Comparison of ENCODE assay signal across 8 mouse cellular contexts in the genomic region with DNA sequence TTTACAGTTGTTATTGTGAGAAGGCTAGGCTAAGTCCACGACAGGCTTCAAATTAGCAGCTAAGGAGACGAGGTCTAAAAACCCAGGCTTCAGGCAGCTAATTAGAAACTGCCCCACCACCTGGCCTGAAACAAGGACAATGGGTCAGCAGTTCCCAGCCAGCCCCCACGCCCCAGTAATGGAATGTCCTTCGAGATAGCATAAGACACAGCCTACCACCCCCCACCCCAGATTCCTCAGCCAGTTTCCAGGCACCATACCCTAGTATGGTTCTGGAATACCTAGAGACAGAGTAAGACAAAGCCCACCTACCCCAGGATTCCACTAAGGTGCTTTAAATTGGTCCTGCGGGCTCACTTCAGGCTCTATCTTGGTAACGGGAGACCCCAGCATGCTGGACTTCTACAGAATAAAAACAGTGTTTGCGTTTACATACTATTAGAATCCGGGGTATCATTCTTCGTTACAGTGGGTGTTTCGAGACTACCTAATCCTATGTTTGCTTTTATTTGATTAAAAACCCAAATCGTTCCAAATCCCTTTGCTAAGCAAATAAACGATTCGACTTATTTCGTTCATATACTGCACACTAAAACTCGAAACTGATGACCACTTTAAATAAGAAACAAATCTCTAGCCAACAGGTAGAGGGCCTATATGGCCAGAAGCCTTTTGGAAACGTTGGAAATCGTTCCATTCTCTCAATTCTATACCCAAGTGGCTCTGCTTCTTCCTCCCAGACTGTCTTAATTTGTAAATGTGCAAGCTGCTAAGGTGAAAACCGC. TPM values are rescaled to one million over a fixed set of nuclear protein-coding genes. Genes with fewer than 3 reads are reported as not detected.
DNase-seq lines count a peak whose midpoint lies in the region; ATAC-seq lines count a peak whose summit lies in the region.

No protein-coding gene starts in this region.

- H3K4me2 ChIP-seq in embryonic facial prominence, embryonic 11.5 days (ENCODE audit: low read depth, low read length) = peak overlapping the region; percentile 57
- H3K4me2 ChIP-seq in hindbrain, embryonic 15.5 days = peak overlapping the region; percentile 80
- H3K4me2 ChIP-seq in liver, embryonic 12.5 days = peak overlapping the region; percentile 79
- peak overlapping the region; percentile 68 for H3K4me2 ChIP-seq in neural tube, embryonic 15.5 days

- 3% methylated on average over 18 of the region's 18 CpGs for WGBS in embryonic facial prominence, embryonic 11.5 days
- 3% methylated on average over 18 of the region's 18 CpGs for WGBS in hindbrain, embryonic 15.5 days
- 6% methylated on average over 18 of the region's 18 CpGs for WGBS in liver, embryonic 12.5 days (ENCODE audit: insufficient replicate concordance)
- WGBS in neural tube, embryonic 15.5 days = 2% methylated on average over 18 of the region's 18 CpGs

- 0 out of 2 replicates have a peak, but pooled peaks have one; percentile 24 for ATAC-seq in embryonic facial prominence, embryonic 11.5 days (replicated peaks; ENCODE audit: insufficient number of reproducible peaks, low FRiP score, low TSS enrichment, low read depth)
- ATAC-seq in hindbrain, embryonic 15.5 days (ENCODE audit: low FRiP score, low read depth) = no peak; the same call in 1 of the 2 replicates
- ATAC-seq in liver, embryonic 12.5 days = no peak
- ATAC-seq in neural tube, embryonic 15.5 days (ENCODE audit: low FRiP score) = no peak

- no peaks in the 10 kb centered on the region for H3K9me3 ChIP-seq in embryonic facial prominence, embryonic 11.5 days (replicated peaks; ENCODE audit: control insufficient read depth, low read length)
- H3K9me3 ChIP-seq in hindbrain, embryonic 15.5 days = no peaks in the 10 kb centered on the region
- H3K9me3 ChIP-seq in liver, embryonic 12.5 days (replicated peaks) = no peaks in the 10 kb centered on the region
- no peaks in the 10 kb centered on the region for H3K9me3 ChIP-seq in neural tube, embryonic 15.5 days (replicated peaks)

- H3K9ac ChIP-seq in embryonic facial prominence, embryonic 11.5 days (replicated peaks; ENCODE audit: low read length) = peak overlapping the region; percentile 95
- H3K9ac ChIP-seq in hindbrain, embryonic 15.5 days = peak overlapping the region; percentile 80
- peak overlapping the region; percentile 83 for H3K9ac ChIP-seq in liver, embryonic 12.5 days
- H3K9ac ChIP-seq in neural tube, embryonic 15.5 days (replicated peaks) = peak overlapping the region; percentile 86

- H3K27ac ChIP-seq in embryonic facial prominence, embryonic 11.5 days (replicated peaks; ENCODE audit: low read depth, low read length) = peak overlapping the region; percentile 98
- peak overlapping the region; percentile 97 for H3K27ac ChIP-seq in hindbrain, embryonic 15.5 days (replicated peaks)
- H3K27ac ChIP-seq in liver, embryonic 12.5 days = peak overlapping the region; percentile 90
- peak overlapping the region; percentile 99 for H3K27ac ChIP-seq in neural tube, embryonic 15.5 days (replicated peaks)

- peak overlapping the region; percentile 97 for H3K4me3 ChIP-seq in embryonic facial prominence, embryonic 11.5 days (ENCODE audit: low read depth, low read length)
- H3K4me3 ChIP-seq in hindbrain, embryonic 15.5 days = peak overlapping the region; percentile 91
- H3K4me3 ChIP-seq in liver, embryonic 12.5 days = peak overlapping the region; percentile 93
- peak overlapping the region; percentile 72 for H3K4me3 ChIP-seq in neural tube, embryonic 15.5 days (replicated peaks)

- no peaks in the 10 kb centered on the region; the same call in 1 of the 2 replicates for H3K36me3 ChIP-seq in embryonic facial prominence, embryonic 11.5 days (replicated peaks; ENCODE audit: control insufficient read depth, insufficient read depth, low read depth, low read length)
- H3K36me3 ChIP-seq in hindbrain, embryonic 15.5 days = peaks cover 8% of the 10 kb centered on the region
- H3K36me3 ChIP-seq in liver, embryonic 12.5 days = peaks cover 28% of the 10 kb centered on the region
- H3K36me3 ChIP-seq in neural tube, embryonic 15.5 days = peaks cover 8% of the 10 kb centered on the region

- peak; percentile 21 for DNase-seq in 3134 (ENCODE audit: extremely low read depth, insufficient read length, low spot score)
- DNase-seq in ES-CJ7 (ENCODE audit: low read depth, low spot score) = peak; percentile 85
- peak; percentile 69 for DNase-seq in embryonic facial prominence, embryonic 11.5 days (ENCODE audit: low spot score)
- DNase-seq in urinary bladder, adult 2 months (ENCODE audit: low spot score) = no peak
- no peak for DNase-seq in urinary bladder, postnatal 25 days (ENCODE audit: low spot score)

- H3K4me1 ChIP-seq in embryonic facial prominence, embryonic 11.5 days (ENCODE audit: control insufficient read depth, insufficient read depth, low read length) = peaks cover 2% of the 10 kb centered on the region
- H3K4me1 ChIP-seq in hindbrain, embryonic 15.5 days (replicated peaks) = peaks cover 22% of the 10 kb centered on the region
- peaks cover 38% of the 10 kb centered on the region for H3K4me1 ChIP-seq in liver, embryonic 12.5 days
- H3K4me1 ChIP-seq in neural tube, embryonic 15.5 days = peaks cover 22% of the 10 kb centered on the region

- H3K27me3 ChIP-seq in embryonic facial prominence, embryonic 11.5 days (ENCODE audit: control insufficient read depth, insufficient read depth, low read length) = no peaks in the 10 kb centered on the region
- H3K27me3 ChIP-seq in hindbrain, embryonic 15.5 days = no peaks in the 10 kb centered on the region
- H3K27me3 ChIP-seq in liver, embryonic 12.5 days (replicated peaks) = no peaks in the 10 kb centered on the region
- H3K27me3 ChIP-seq in neural tube, embryonic 15.5 days (replicated peaks) = no peaks in the 10 kb centered on the region

RNA-seq across cellular contexts. Expression of gene Hnrnpa3, which starts 1.0 kb away (rescaled TPM):
- polyA plus RNA-seq in embryonic facial prominence, embryonic 11.5 days (2014; fragmentation: Nextera tagmentation; extraction: Ambion mirVana) = 335 and 356 TPM in 2 replicates
- 184 and 186 TPM in 2 replicates for polyA plus RNA-seq in hindbrain, embryonic 15.5 days (2015; fragmentation: Nextera tagmentation; extraction: Ambion mirVana)
- polyA plus RNA-seq in liver, embryonic 12.5 days (2016; fragmentation: Nextera tagmentation; extraction: Ambion mirVana) = 199 and 204 TPM in 2 replicates
- 171 and 210 TPM in 2 replicates for polyA plus RNA-seq in neural tube, embryonic 15.5 days (2015; fragmentation: Nextera tagmentation; extraction: Ambion mirVana)
- 222 and 271 TPM in 2 replicates for polyA plus RNA-seq in urinary bladder, adult 2 months (2012; rRNA removed)

RNA-seq across cellular contexts. Expression of gene Nfe2l2, which starts 46.3 kb away (rescaled TPM):
- 49.1 and 49.8 TPM in 2 replicates for polyA plus RNA-seq in embryonic facial prominence, embryonic 11.5 days (2014; fragmentation: Nextera tagmentation; extraction: Ambion mirVana)
- 14.4 and 15.9 TPM in 2 replicates for polyA plus RNA-seq in hindbrain, embryonic 15.5 days (2015; fragmentation: Nextera tagmentation; extraction: Ambion mirVana)
- polyA plus RNA-seq in liver, embryonic 12.5 days (2016; fragmentation: Nextera tagmentation; extraction: Ambion mirVana) = 51.9 and 53.1 TPM in 2 replicates
- polyA plus RNA-seq in neural tube, embryonic 15.5 days (2015; fragmentation: Nextera tagmentation; extraction: Ambion mirVana) = 12.1 and 23.3 TPM in 2 replicates
- polyA plus RNA-seq in urinary bladder, adult 2 months (2012; rRNA removed) = 214 and 256 TPM in 2 replicates

Comparison
In these comparisons a context has a peak if more than half of its experiments do, and no peak if none do; other contexts are left out.
1. DNase-seq: peak in 3134 (single experiment), ES-CJ7 (single experiment) and embryonic facial prominence, embryonic 11.5 days (single experiment); none in urinary bladder, adult 2 months (single experiment) and urinary bladder, postnatal 25 days (single experiment).
2. Peak in every context shown above with its lines, with median percentiles within 50 percentile points of each other: H3K27ac ChIP-seq, H3K4me2 ChIP-seq, H3K4me3 ChIP-seq and H3K9ac ChIP-seq.